Mouse (Mus musculus) cerebellum, postnatal 14 days (tissue): ENCODE data around the gene Hes7.
"Not testable (repeated sequence)": the region's sequence is repeated elsewhere in the genome, so short reads cannot be mapped to it uniquely, and the experiment has no call there.

ENCODE experiments used
- DNase-seq, 2 experiments: peaks; one replicate each; pipeline ENCODE4 v3.0.0; 2021; ENCODE audit warnings: mixed read lengths in 2 of 2

Hes7 gene

GRCm38 (mm10) chr11:69088103-69088855 lies 31.9 kb upstream of the Hes7 start, which contains the start of gene Vamp2:
Gene Vamp2, plus strand, starts transcription at chr11:69088490.
- DNase-seq, result peak; percentile 97 to 98

GRCm38 (mm10) chr11:69088856-69089615 lies 31.2 kb upstream of the Hes7 start:
- DNase-seq, result no peak

DNA sequence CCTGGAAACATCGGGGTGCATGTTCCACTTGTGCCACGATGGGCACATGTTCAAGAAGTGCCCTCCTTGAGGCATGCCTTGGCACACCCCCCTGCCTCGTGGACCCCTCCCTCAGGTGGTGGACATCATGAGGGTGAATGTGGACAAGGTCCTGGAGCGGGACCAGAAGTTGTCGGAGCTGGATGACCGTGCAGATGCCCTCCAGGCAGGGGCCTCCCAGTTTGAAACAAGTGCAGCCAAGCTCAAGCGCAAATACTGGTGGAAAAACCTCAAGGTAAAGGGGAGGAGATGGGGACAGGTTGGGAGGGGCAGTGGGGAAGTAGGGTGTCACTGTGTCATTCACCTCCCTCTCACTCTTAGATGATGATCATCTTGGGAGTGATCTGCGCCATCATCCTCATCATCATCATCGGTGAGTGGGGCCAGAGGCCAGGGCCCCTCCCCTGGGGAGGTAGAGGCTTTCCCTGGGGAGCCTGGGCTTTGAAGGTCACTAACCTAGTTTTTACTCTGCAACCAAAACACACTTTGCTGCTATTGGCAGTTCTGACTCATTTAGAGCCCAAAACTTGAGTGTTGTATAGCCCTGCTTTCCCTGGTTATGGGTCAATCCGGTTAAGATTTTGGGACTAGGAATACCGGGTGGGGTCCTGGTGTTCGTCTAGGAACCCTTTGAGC lies 30.5 kb upstream of the Hes7 start:
- peak in 1 of 2 experiments; percentile 63 for DNase-seq

- DNase-seq, result no peak
Measured at GRCm38 (mm10) chr11:69090367-69090766, 29.8 kb upstream of the Hes7 start.

DNA sequence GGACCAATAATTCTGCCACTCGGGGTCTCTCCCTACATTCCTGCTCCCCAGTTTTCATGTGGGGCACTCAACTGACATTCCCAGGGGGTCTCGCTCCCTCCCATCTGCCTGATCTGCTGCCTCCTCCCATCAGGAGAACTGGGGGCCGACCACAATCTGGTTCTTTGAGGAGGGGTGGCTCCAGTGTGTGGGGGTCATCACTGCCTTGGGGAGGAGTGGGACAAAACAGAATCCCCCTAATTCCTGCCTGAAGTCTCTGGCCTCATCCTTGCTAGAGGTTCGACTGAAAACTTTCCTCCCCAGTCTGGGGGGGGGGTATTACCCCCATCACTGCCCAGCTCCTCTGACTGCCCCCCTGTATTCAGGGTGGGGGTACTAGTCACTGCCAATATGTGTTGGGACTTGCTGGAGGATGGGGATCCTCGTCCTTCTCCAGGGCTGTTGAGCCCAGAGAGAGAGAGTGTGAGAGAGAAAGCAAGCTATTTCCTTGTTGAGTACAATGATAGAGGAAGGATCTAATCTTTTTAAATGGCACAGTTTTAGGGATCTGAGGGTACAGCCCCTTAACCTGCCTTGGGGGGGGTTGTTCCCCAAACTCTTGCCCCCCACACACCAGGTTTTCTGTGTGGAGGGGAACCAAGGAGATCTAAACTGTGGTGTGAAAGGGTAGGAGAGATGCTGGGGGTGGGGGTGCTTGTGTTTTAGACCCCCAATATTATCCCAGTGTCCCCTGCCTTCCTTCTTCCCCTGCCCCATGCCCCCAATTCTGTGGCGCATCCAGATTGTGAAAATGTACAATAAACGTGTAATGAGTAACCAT lies 28.4 kb upstream of the Hes7 start:
- DNase-seq, result no peak

GRCm38 (mm10) chr11:69092386-69092751 lies 27.8 kb upstream of the Hes7 start:
- DNase-seq, result peak; percentile 94 to 96

DNA sequence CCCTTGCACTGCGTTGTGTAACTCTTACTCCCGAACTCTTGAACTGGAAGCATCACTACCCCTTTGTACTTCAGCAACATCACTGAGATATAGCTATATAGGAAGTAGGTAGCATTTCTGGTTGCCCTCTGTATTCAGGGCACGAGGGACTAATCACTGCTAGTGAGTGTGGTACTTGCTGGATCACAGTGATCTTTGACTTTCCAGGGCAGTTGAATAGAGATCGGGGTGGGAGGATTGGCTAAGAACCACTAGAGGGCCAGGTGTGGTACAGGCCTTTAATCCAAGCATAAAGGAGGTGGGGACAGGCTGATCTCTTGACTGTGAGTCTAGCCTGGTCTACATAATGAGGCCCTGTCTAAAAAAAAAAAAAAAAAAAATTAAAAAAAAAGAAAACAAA lies 27.3 kb upstream of the Hes7 start:
- no peak for DNase-seq

- DNase-seq, result not testable (repeated sequence)
Measured at GRCm38 (mm10) chr11:69093856-69094255, 26.3 kb upstream of the Hes7 start.

DNA sequence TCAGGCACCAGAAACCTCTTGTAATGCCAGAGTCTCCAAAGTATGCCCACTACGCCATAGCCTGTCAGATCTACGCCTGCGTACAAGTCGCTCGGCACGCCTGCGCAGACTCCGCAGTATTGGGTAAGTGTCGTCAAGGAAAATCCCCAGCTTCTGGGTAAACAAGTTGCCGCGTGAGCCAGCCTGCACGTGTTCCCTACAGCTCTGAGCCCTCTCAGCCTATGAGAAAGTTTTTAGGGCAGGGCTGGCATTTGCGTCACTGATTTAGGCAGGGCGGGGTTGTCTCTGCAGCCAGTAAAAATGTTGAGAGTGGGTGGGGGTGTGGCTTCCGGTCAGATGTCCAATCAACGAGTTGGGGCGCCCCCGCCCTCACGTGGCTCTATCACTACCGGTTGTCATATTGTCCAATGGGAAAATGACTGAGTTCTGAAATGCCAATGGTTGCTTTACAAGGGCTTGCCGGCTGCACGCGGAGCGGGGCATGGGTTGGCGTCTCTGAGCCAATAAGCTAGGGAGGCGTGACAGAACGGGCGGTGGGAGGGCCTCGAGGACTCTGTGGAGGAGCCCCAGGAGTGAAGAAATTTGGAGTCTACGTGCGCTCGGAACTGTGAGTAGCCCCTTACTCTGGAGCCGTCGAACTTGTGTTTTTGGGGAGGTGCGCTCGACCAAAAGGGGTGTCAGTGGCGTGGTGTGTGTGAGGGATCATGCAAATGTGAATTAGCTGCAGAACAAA lies 25.3 kb upstream of the Hes7 start, which contains the start of gene Per1:
TSS of gene Per1 (plus strand) at position 521 of the 733 bp plus-strand sequence.
- peak; percentile 98 to 99 for DNase-seq

GRCm38 (mm10) chr11:69095511-69096231 lies 24.5 kb upstream of the Hes7 start:
- peak in 1 of 2 experiments; percentile 42 for DNase-seq

DNA sequence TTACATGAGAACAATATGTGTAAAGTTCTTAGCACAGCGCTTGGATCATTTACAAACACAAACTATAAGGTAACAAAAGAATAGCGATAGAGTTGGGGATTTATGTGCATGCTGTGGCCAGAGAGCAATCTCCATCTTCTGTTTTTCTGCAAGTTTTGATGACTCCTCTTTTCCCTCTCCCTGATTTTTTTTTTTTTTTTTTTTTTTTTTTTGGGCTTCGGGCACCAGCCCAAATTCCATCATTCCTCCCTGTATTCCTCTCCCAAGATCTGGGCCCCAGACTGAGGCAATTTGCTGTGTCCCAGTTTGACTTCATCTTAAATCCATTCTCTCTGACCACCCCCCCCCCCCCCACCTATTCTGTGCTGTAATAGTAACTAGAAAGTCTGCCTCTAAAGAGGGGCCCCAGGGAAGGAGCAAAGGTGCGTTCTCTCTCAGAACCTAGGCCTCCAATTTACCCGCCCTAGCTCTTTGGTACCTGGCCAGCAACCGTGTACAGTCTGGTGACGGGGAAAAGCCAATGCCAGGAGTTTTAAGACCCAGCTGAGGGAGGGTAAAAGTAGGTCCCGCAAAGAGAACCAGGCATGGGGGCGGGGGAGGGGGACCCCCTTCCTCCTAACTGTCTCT lies 23.7 kb upstream of the Hes7 start:
- no peak for DNase-seq

DNA sequence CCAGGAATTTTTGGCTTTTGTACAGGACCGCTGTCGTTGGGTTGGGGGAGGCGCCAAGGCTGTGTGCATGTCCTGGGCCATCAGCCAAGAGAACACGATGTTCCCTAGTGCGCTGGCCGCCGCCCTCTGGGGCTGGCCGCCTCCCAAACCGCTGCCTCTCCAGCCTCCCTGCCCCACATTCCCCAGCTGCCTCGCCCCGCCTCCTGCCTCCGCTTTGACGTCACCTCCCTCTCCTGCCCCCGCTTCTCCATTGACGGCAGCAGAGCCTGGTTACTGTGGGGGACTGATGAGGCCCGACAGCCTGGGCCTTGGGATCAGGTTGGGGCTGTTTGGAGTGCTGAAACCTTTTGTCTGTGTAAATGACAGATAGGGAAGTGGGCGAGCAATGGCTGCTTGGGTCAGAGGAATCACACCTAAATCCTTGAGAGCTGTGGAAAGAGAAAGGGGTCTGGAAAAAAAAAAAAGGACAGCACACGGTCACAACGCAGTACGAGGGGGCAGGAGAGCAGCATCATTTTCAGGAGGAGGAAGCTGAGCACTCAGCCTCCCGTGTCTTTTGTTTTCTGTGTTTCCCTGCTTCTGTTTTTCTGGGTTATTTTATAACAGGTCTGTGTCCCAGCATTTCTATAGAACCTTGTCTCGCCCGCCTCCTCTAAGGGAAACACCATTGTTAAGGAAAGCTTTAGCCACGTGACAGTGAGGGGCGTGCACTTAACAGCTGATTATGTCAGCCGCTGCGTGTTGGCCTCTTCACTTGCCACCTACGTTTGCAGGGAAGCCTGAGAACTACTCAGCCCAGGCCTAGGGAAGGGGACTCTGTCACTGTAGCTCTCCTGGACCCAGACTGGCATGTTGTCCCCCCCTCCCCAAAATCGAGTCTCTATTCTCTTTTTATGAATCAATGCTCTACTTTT lies 23.0 kb upstream of the Hes7 start:
- peak; percentile 85 to 92 for DNase-seq

GRCm38 (mm10) chr11:69098039-69098761 lies 22.0 kb upstream of the Hes7 start:
- no peak for DNase-seq

- DNase-seq, result peak; percentile 99 to 100
Measured at GRCm38 (mm10) chr11:69098762-69099091, 21.5 kb upstream of the Hes7 start.

- peak; percentile 83 to 92 for DNase-seq
Measured at GRCm38 (mm10) chr11:69099177-69099914, 20.9 kb upstream of the Hes7 start.

DNA sequence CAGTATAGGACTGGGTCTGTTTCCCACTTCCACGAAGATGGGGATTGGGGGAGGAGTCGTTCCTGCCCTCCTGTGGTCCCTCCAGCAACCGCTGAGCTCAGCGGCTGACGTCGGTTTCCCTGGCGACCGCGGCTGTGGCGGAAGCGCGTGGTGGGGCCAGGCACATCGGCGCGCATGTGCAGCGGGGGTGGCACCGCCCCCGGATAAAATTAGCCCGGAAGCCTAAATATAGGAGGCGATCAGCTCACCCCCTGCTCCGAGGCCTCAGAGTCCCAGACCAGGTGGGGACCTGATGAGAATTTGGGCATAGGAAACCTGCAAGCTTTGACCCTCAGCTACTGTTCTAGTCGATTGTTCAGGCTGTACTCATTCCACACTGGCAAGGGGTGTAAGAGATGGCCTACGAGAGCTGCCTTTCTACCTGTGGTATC lies 20.3 kb upstream of the Hes7 start:
- peak; percentile 88 to 90 for DNase-seq

- DNase-seq, result peak in 1 of 2 experiments; percentile 29
Measured at GRCm38 (mm10) chr11:69100639-69101360, 19.4 kb upstream of the Hes7 start.
